Mouse (Mus musculus): ENCODE data around the gene Gdf7. TPM values are rescaled to one million over a fixed set of nuclear protein-coding genes. Genes with fewer than 3 reads are reported as not detected.

The Gdf7 gene
- polyA plus RNA-seq, 1 experiment from 2014 or later: 0.37 TPM

- ATAC-seq (ENCODE audit: insufficient read depth, low FRiP score, low TSS enrichment) (no peak), DNase-seq (ENCODE audit: low spot score) (no peak)
- Histone ChIP-seq H3K9me3 (ENCODE audit: control insufficient read depth, low read length) (no peaks in the 10 kb centered on the region), H3K27me3 (ENCODE audit: control insufficient read depth, insufficient read depth, low read length) (no peaks in the 10 kb centered on the region), H3K4me1 (ENCODE audit: control insufficient read depth, insufficient read depth, low read length) (no peaks in the 10 kb centered on the region), H3K27ac (ENCODE audit: low read depth, low read length) (no peak overlapping the region), H3K36me3 (ENCODE audit: control insufficient read depth, insufficient read depth, low read length) (no peaks in the 10 kb centered on the region), H3K4me3 (ENCODE audit: low read depth, low read length) (no peak overlapping the region), H3K4me2 (ENCODE audit: low read depth) (no peak overlapping the region), H3K9ac (ENCODE audit: low read length) (no peak overlapping the region)
- WGBS: 97% methylated on average over 2 of the region's 2 CpGs
Observed at GRCm38 (mm10) chr12:8271405-8271804, 30.3 kb downstream of the Gdf7 start.

- Histone ChIP-seq H3K27me3 (ENCODE audit: control insufficient read depth, insufficient read depth, low read length) (no peaks in the 10 kb centered on the region), H3K4me1 (ENCODE audit: control insufficient read depth, insufficient read depth, low read length) (no peaks in the 10 kb centered on the region), H3K4me3 (ENCODE audit: low read depth, low read length) (no peak overlapping the region), H3K9me3 (ENCODE audit: control insufficient read depth, low read length) (no peaks in the 10 kb centered on the region), H3K4me2 (ENCODE audit: low read depth) (no peak overlapping the region), H3K9ac (ENCODE audit: low read length) (no peak overlapping the region), H3K27ac (ENCODE audit: low read depth, low read length) (no peak overlapping the region), H3K36me3 (ENCODE audit: control insufficient read depth, insufficient read depth, low read length) (no peaks in the 10 kb centered on the region)
- ATAC-seq (ENCODE audit: insufficient read depth, low FRiP score, low TSS enrichment) (no peak), DNase-seq (ENCODE audit: low spot score) (no peak)
- whole genome bisulfite sequencing: 95% methylated on average over 11 of the region's 11 CpGs
Observed at GRCm38 (mm10) chr12:8269627-8270026, 32.1 kb downstream of the Gdf7 start.

- WGBS: 95% methylated on average over 7 of the region's 7 CpGs
- no peaks in the 10 kb centered on the region for H3K27me3 ChIP-seq (ENCODE audit: control insufficient read depth, insufficient read depth, low read length)
- H3K4me3 ChIP-seq (ENCODE audit: low read depth, low read length): no peak overlapping the region
- H3K9me3 ChIP-seq (ENCODE audit: control insufficient read depth, low read length): no peaks in the 10 kb centered on the region
- no peak overlapping the region for H3K4me2 ChIP-seq (ENCODE audit: low read depth)
- H3K36me3 ChIP-seq (ENCODE audit: control insufficient read depth, insufficient read depth, low read length): no peaks in the 10 kb centered on the region
- no peaks in the 10 kb centered on the region for H3K4me1 ChIP-seq (ENCODE audit: control insufficient read depth, insufficient read depth, low read length)
- DNase-seq (ENCODE audit: low spot score) (no peak), ATAC-seq (ENCODE audit: insufficient read depth, low FRiP score, low TSS enrichment) (no peak)
- H3K27ac ChIP-seq (ENCODE audit: low read depth, low read length): no peak overlapping the region
- no peak overlapping the region for H3K9ac ChIP-seq (ENCODE audit: low read length)
Observed at GRCm38 (mm10) chr12:8266311-8266710, 35.4 kb downstream of the Gdf7 start.

GRCm38 (mm10) chr12:8260297-8260696 lies 41.5 kb downstream of the Gdf7 start:
- no peak overlapping the region for H3K9ac ChIP-seq (ENCODE audit: low read length)
- no peaks in the 10 kb centered on the region for H3K4me1 ChIP-seq (ENCODE audit: control insufficient read depth, insufficient read depth, low read length)
- H3K27ac ChIP-seq (ENCODE audit: low read depth, low read length): no peak overlapping the region
- no peaks in the 10 kb centered on the region for H3K27me3 ChIP-seq (ENCODE audit: control insufficient read depth, insufficient read depth, low read length)
- no peak overlapping the region for H3K4me2 ChIP-seq (ENCODE audit: low read depth)
- no peaks in the 10 kb centered on the region for H3K36me3 ChIP-seq (ENCODE audit: control insufficient read depth, insufficient read depth, low read length)
- ATAC-seq (ENCODE audit: insufficient read depth, low FRiP score, low TSS enrichment) (no peak), DNase-seq (ENCODE audit: low spot score) (no peak)
- H3K9me3 ChIP-seq (ENCODE audit: control insufficient read depth, low read length): no peaks in the 10 kb centered on the region
- 66% methylated on average over 2 of the region's 2 CpGs for WGBS
- H3K4me3 ChIP-seq (ENCODE audit: low read depth, low read length): no peak overlapping the region

Other genes starting within 250 kb of the Gdf7 start
- 60.5 and 67.2 TPM in 2 replicates for gene Ldah, start 93.8 kb downstream of the Gdf7 start, polyA plus RNA-seq (2014; fragmentation: Nextera tagmentation; extraction: Ambion mirVana)
- 8.6 and 11.2 TPM in 2 replicates for gene Hs1bp3, start 11.5 kb upstream of the Gdf7 start, polyA plus RNA-seq (2014; fragmentation: Nextera tagmentation; extraction: Ambion mirVana)
- gene Rhob, start 198.1 kb upstream of the Gdf7 start, polyA plus RNA-seq (2014; fragmentation: Nextera tagmentation; extraction: Ambion mirVana): 91.1 and 93.1 TPM in 2 replicates

Data from neural tube, embryonic 11.5 days (tissue).